Mouse (Mus musculus): ENCODE measurements at regions not wholly inside any gene's neighbourhood (a gene's known extent, or its start where the extent isn't known, plus 50 kb on each side); places are given as distances from the start of the nearest gene placed in this dataset.

DNA sequence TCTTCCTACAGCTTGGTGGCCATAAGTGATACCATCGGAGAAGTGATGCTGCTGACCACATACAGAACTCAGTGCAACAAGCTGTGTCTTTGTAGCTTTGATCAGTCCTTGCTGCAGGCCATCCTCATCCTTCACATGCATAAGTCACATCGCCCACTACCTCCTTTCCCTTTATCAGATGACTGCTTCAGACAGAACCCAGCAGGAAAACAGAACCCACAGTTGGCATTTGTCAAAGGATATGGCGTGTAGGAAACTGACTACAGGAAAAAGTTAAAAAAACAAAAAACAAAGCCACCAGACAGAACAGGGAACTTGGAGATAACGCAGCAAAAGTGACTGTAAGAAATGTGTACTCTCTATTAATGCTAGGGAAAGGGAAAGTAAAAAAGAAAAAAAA lies 136.1 kb upstream of the Mocs2 start:
- H3K27me3 ChIP-seq (ENCODE audit: control insufficient read depth, insufficient read depth, low read length) = no peaks in the 10 kb centered on the region
- H3K4me3 ChIP-seq (ENCODE audit: control insufficient read depth, insufficient read depth, low read length) = no peak overlapping the region
- DNase-seq = no peak
- no peaks in the 10 kb centered on the region for H3K36me3 ChIP-seq (ENCODE audit: control insufficient read depth, insufficient read depth, low read length)
- no peak overlapping the region for H3K27ac ChIP-seq (ENCODE audit: control insufficient read depth, insufficient read depth, low read length)
- no peaks in the 10 kb centered on the region for H3K4me1 ChIP-seq (replicated peaks; ENCODE audit: control insufficient read depth, insufficient read depth, low read length)
- TF ChIP-seq CTCF (IDR thresholded peaks at IDR 0.05; ENCODE audit: borderline replicate concordance, control insufficient read depth, extremely low read depth, insufficient read depth, low read length, poor library complexity) (no peak), POLR2A (IDR thresholded peaks at IDR 0.05; ENCODE audit: control insufficient read depth, extremely low read depth, insufficient read depth, low read length, poor library complexity) (no peak)
- WGBS = 30% methylated on average over 4 of the region's 4 CpGs

DNA sequence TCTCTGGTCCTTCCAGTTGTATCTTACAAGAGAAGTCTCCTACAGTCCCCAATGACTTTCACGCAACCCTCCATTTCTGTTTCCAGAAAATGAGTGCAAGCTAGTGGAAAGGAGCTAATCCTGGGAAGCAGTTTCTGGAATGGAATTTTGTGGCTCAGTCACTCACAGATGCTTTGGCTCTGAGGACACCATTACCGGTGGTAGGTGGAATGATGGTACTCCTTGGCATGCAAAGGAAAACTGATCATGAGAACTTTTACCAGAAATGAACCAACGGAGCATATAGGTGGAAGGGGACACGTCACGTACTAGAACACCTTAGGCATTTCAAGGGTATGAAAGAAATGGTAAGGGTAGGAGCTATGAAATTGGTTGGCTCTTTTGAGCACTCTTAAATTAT lies 135.1 kb upstream of the Mocs2 start:
- Histone ChIP-seq H3K36me3 (ENCODE audit: control insufficient read depth, insufficient read depth, low read length) (no peaks in the 10 kb centered on the region), H3K4me3 (ENCODE audit: control insufficient read depth, insufficient read depth, low read length) (no peak overlapping the region), H3K27me3 (ENCODE audit: control insufficient read depth, insufficient read depth, low read length) (no peaks in the 10 kb centered on the region), H3K27ac (ENCODE audit: control insufficient read depth, insufficient read depth, low read length) (no peak overlapping the region), H3K4me1 (replicated peaks; ENCODE audit: control insufficient read depth, insufficient read depth, low read length) (no peaks in the 10 kb centered on the region)
- TF ChIP-seq POLR2A (IDR thresholded peaks at IDR 0.05; ENCODE audit: control insufficient read depth, extremely low read depth, insufficient read depth, low read length, poor library complexity) (no peak), CTCF (IDR thresholded peaks at IDR 0.05; ENCODE audit: borderline replicate concordance, control insufficient read depth, extremely low read depth, insufficient read depth, low read length, poor library complexity) (no peak)
- DNase-seq = no peak
- WGBS = 96% methylated on average over 5 of the region's 5 CpGs

DNA sequence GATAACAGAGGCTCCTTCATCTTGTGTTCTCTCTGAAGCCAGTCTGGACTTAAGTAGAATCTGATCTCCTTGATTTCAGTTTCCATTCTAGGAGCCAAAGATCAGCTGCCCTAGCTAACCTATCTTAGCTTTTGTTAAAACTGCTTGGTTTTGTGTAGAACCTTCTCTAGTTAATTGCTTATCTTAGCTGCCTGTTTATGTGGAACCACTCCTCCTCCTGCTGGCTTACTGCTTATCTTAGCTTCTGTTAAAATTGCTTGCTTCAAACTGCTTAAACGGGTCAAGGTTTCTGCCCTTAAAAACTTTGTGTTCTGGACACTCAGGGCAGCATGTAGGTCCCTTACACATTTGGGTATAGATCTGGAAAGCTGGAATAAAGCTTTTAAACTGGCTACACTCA lies 133.7 kb upstream of the Mocs2 start:
- no peaks in the 10 kb centered on the region for H3K4me1 ChIP-seq (replicated peaks; ENCODE audit: control insufficient read depth, insufficient read depth, low read length)
- H3K36me3 ChIP-seq (ENCODE audit: control insufficient read depth, insufficient read depth, low read length) = no peaks in the 10 kb centered on the region
- no peak overlapping the region for H3K27ac ChIP-seq (ENCODE audit: control insufficient read depth, insufficient read depth, low read length)
- 98% methylated on average over 1 of the region's 1 CpGs for WGBS
- no peak for DNase-seq
- H3K4me3 ChIP-seq (ENCODE audit: control insufficient read depth, insufficient read depth, low read length) = no peak overlapping the region
- TF ChIP-seq CTCF (IDR thresholded peaks at IDR 0.05; ENCODE audit: borderline replicate concordance, control insufficient read depth, extremely low read depth, insufficient read depth, low read length, poor library complexity) (no peak), POLR2A (IDR thresholded peaks at IDR 0.05; ENCODE audit: control insufficient read depth, extremely low read depth, insufficient read depth, low read length, poor library complexity) (no peak)
- H3K27me3 ChIP-seq (ENCODE audit: control insufficient read depth, insufficient read depth, low read length) = no peaks in the 10 kb centered on the region

DNA sequence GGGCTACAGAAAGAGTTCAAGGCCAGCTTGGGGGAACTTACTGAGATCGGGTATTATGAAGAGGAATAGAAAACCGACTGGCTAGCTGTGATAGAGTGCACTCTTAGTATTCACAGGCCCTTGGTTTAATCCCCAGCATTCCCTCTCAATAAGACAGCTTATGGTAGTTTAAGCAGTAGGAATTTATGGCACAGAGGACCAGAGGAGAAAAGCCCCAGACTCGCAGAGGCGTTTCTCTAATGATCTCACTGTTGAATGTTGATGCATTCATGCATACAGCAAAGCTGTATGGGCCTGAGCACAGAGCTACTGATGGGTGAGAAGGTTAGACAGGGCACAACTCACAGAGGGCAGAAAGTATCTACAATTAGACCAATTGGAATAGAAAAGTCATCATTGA lies 132.7 kb upstream of the Mocs2 start:
- no peak for TF ChIP-seq CTCF (IDR thresholded peaks at IDR 0.05; ENCODE audit: borderline replicate concordance, control insufficient read depth, extremely low read depth, insufficient read depth, low read length, poor library complexity)
- TF ChIP-seq POLR2A (IDR thresholded peaks at IDR 0.05; ENCODE audit: control insufficient read depth, extremely low read depth, insufficient read depth, low read length, poor library complexity) = no peak
- H3K36me3 ChIP-seq (ENCODE audit: control insufficient read depth, insufficient read depth, low read length) = no peaks in the 10 kb centered on the region
- H3K27ac ChIP-seq (ENCODE audit: control insufficient read depth, insufficient read depth, low read length) = no peak overlapping the region
- DNase-seq = no peak
- 91% methylated on average over 4 of the region's 4 CpGs for WGBS
- H3K4me3 ChIP-seq (ENCODE audit: control insufficient read depth, insufficient read depth, low read length) = no peak overlapping the region
- no peaks in the 10 kb centered on the region for H3K4me1 ChIP-seq (replicated peaks; ENCODE audit: control insufficient read depth, insufficient read depth, low read length)
- H3K27me3 ChIP-seq (ENCODE audit: control insufficient read depth, insufficient read depth, low read length) = no peaks in the 10 kb centered on the region

- Histone ChIP-seq H3K4me3 (ENCODE audit: control insufficient read depth, insufficient read depth, low read length) (no peak overlapping the region), H3K27me3 (ENCODE audit: control insufficient read depth, insufficient read depth, low read length) (no peaks in the 10 kb centered on the region), H3K4me1 (replicated peaks; ENCODE audit: control insufficient read depth, insufficient read depth, low read length) (no peaks in the 10 kb centered on the region), H3K27ac (ENCODE audit: control insufficient read depth, insufficient read depth, low read length) (no peak overlapping the region), H3K36me3 (ENCODE audit: control insufficient read depth, insufficient read depth, low read length) (no peaks in the 10 kb centered on the region)
- DNase-seq = no peak
- TF ChIP-seq POLR2A (IDR thresholded peaks at IDR 0.05; ENCODE audit: control insufficient read depth, extremely low read depth, insufficient read depth, low read length, poor library complexity) (no peak), CTCF (IDR thresholded peaks at IDR 0.05; ENCODE audit: borderline replicate concordance, control insufficient read depth, extremely low read depth, insufficient read depth, low read length, poor library complexity) (no peak)
- 81% methylated on average over 2 of the region's 2 CpGs for WGBS
Measured at GRCm38 (mm10) chr13:114712601-114713000, 105.4 kb upstream of the Mocs2 start.

GRCm38 (mm10) chr13:114719771-114720170 lies 98.3 kb upstream of the Mocs2 start:
- H3K27ac ChIP-seq (ENCODE audit: control insufficient read depth, insufficient read depth, low read length) = no peak overlapping the region
- no peak for TF ChIP-seq POLR2A (IDR thresholded peaks at IDR 0.05; ENCODE audit: control insufficient read depth, extremely low read depth, insufficient read depth, low read length, poor library complexity)
- no peak for TF ChIP-seq CTCF (IDR thresholded peaks at IDR 0.05; ENCODE audit: borderline replicate concordance, control insufficient read depth, extremely low read depth, insufficient read depth, low read length, poor library complexity)
- H3K4me3 ChIP-seq (ENCODE audit: control insufficient read depth, insufficient read depth, low read length) = no peak overlapping the region
- no peaks in the 10 kb centered on the region for H3K36me3 ChIP-seq (ENCODE audit: control insufficient read depth, insufficient read depth, low read length)
- no peaks in the 10 kb centered on the region for H3K27me3 ChIP-seq (ENCODE audit: control insufficient read depth, insufficient read depth, low read length)
- H3K4me1 ChIP-seq (replicated peaks; ENCODE audit: control insufficient read depth, insufficient read depth, low read length) = no peaks in the 10 kb centered on the region
- DNase-seq = no peak
- WGBS = 88% methylated on average over 4 of the region's 4 CpGs

DNA sequence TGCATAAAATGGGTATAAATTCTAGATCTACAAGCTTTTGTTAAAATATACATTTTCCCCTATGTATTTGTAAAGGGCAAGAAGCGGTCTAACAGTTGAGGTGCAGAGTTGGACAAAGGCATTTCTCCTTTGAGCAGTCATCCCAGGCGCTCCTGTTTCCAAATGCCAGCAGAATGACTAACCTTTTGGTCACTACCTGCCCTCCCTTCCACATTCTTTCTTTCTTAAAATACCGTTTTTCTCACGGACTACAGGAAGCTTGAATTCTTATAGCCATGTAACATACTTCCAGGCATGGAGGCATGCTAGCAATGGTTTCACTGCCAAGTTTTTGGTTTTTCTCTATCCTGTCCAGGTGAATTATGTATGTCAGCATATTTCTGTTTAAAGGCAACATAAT lies 91.2 kb upstream of the Mocs2 start:
- Histone ChIP-seq H3K4me3 (ENCODE audit: control insufficient read depth, insufficient read depth, low read length) (no peak overlapping the region), H3K27me3 (ENCODE audit: control insufficient read depth, insufficient read depth, low read length) (no peaks in the 10 kb centered on the region), H3K27ac (ENCODE audit: control insufficient read depth, insufficient read depth, low read length) (no peak overlapping the region), H3K4me1 (replicated peaks; ENCODE audit: control insufficient read depth, insufficient read depth, low read length) (no peaks in the 10 kb centered on the region), H3K36me3 (ENCODE audit: control insufficient read depth, insufficient read depth, low read length) (no peaks in the 10 kb centered on the region)
- no peak for DNase-seq
- TF ChIP-seq CTCF (IDR thresholded peaks at IDR 0.05; ENCODE audit: borderline replicate concordance, control insufficient read depth, extremely low read depth, insufficient read depth, low read length, poor library complexity) = no peak
- no peak for TF ChIP-seq POLR2A (IDR thresholded peaks at IDR 0.05; ENCODE audit: control insufficient read depth, extremely low read depth, insufficient read depth, low read length, poor library complexity)
- WGBS = 79% methylated on average over 4 of the region's 4 CpGs

Data from thymus, adult 2 months (tissue).